Mouse (Mus musculus) liver, embryonic 15.5 days (tissue): ENCODE results near the gene Gm14406. TPM values are rescaled to one million over a fixed set of nuclear protein-coding genes. Genes with fewer than 3 reads are reported as not detected.

Experiments used
- polyA plus RNA-seq: library from polyadenylated mRNA; unstranded; fragments of >200 nt; fragmentation: Nextera tagmentation; extraction: Ambion mirVana; gene quantifications from 2 replicates; pipeline ENCODE4 v1.2.1, GENCODE M21; 2015

The Gm14406 gene
- polyA plus RNA-seq, 1 experiment from 2014 or later, result not detected

Other genes with a start within 250 kb of the Gm14406 start
- 1.0 and 1.1 TPM in 2 replicates for gene Gm14418, start 179.9 kb downstream of the Gm14406 start, polyA plus RNA-seq
- 1.8 and 3.0 TPM in 2 replicates for gene Zfp970, start 113.5 kb downstream of the Gm14406 start, polyA plus RNA-seq
- gene Gm14403, start 80.0 kb downstream of the Gm14406 start, polyA plus RNA-seq, result 1.5 and 2.2 TPM in 2 replicates
- gene Gm14322, start 181.1 kb upstream of the Gm14406 start, polyA plus RNA-seq, result 0.46 and 0.88 TPM in 2 replicates